Mouse (Mus musculus): Measurements from ENCODE around the gene Stat3. TPM values are rescaled to one million over a fixed set of nuclear protein-coding genes. Genes with fewer than 3 reads are reported as not detected.

The Stat3 gene
- total and polyA plus RNA-seq, 2 experiments from 2014 or later = 40.8 to 47.1 TPM

DNA sequence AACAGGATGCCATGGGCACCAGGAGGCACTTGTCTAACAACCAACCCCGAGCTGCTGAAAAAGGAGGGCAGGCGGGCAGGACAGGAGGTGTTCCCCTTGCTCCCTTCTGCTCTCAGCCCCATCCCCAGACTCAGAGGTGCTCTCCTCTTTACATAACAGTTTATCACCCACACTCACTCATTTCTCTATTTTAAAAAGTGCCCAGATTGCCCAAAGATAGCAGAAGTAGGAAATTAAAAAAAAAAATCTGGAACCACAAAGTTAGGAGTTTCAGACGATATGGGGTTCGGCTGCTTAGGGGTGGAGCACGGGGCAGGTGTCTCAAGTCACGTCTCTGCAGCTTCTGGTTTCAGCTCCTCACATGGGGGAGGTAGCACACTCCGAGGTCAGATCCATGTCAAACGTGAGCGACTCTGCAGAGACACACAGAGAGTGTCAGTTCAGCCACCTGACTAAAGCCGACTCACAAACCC, 51.0 kb downstream of the Stat3 start:
- Histone ChIP-seq H3K9me3 (ENCODE audit: low read length) (no peaks in the 10 kb centered on the region), H3K4me1 (ENCODE audit: insufficient read depth, low read length) (no peaks in the 10 kb centered on the region), H3K27ac (ENCODE audit: low read depth, low read length) (no peak overlapping the region), H3K4me2 (ENCODE audit: low read depth, low read length, poor library complexity, severe bottlenecking) (no peak overlapping the region), H3K9ac (replicated peaks; ENCODE audit: low read length, poor library complexity, severe bottlenecking) (no peak overlapping the region), H3K27me3 (ENCODE audit: insufficient read depth, low read length) (no peaks in the 10 kb centered on the region), H3K4me3 (ENCODE audit: low read depth, low read length) (no peak overlapping the region), H3K36me3 (ENCODE audit: insufficient read depth, low read length) (peaks cover 40% of the 10 kb centered on the region)
- DNase-seq (ENCODE audit: low spot score) (no peak), ATAC-seq (ENCODE audit: low FRiP score) (no peak)
- no peak for TF ChIP-seq CTCF (IDR thresholded peaks at IDR 0.05)
- WGBS = 74% methylated on average over 10 of the region's 10 CpGs

DNA sequence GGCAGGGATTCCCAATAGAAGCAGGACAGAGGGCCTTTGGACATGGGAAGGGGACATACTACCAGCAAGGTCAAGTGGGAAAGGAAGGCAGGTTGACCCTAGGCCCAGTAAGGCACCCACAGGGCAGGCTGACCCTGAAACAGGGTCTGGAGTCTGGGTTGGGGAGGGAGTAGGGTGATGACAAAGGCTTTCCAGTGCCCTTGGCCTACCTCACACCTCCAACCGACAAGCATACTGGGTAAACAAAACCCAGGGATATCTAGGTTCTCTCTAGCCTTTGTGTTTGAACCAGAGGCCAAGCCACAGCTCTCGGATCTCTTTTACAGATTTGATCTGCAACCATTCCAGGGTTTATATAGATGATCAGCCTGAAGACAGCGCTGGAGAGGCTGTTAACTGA, 51.6 kb downstream of the Stat3 start:
- WGBS = 82% methylated on average over 3 of the region's 3 CpGs
- ATAC-seq (ENCODE audit: low FRiP score) (no peak), DNase-seq (ENCODE audit: low spot score) (no peak)

DNA sequence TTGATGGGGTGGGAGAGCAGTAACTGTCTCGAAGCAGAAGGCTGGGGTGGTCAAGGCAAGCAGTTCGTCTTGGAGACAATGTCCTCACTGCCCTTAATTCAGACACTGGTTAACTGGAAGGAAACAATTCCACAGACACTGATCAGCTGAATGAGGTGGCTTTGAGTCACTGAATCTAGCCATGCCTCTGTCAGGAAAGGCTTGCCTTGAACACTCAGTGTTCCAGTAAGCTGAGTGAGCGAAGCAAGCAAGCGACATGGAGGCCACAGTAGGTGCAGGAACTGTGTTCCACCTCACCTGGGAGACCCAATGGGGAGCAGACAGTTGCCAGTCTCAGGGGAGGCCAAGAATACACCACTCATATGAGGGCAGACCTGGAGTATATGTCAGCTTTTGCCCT, 52.1 kb downstream of the Stat3 start:
- ATAC-seq (ENCODE audit: low FRiP score) = no peak
- Histone ChIP-seq H3K9ac (replicated peaks; ENCODE audit: low read length, poor library complexity, severe bottlenecking) (no peak overlapping the region), H3K4me1 (ENCODE audit: insufficient read depth, low read length) (no peaks in the 10 kb centered on the region), H3K27me3 (ENCODE audit: insufficient read depth, low read length) (no peaks in the 10 kb centered on the region), H3K9me3 (ENCODE audit: low read length) (no peaks in the 10 kb centered on the region), H3K4me3 (ENCODE audit: low read depth, low read length) (no peak overlapping the region), H3K4me2 (ENCODE audit: low read depth, low read length, poor library complexity, severe bottlenecking) (no peak overlapping the region), H3K27ac (ENCODE audit: low read depth, low read length) (no peak overlapping the region), H3K36me3 (ENCODE audit: insufficient read depth, low read length) (peaks cover 32% of the 10 kb centered on the region)
- no peak for TF ChIP-seq CTCF (IDR thresholded peaks at IDR 0.05)
- no peak for DNase-seq (ENCODE audit: low spot score)
- WGBS = 80% methylated on average over 4 of the region's 4 CpGs

More for the DNA sequence above, 51.6 kb downstream of the Stat3 start:
- no peaks in the 10 kb centered on the region for H3K9me3 ChIP-seq (ENCODE audit: low read length)
- no peak overlapping the region for H3K4me3 ChIP-seq (ENCODE audit: low read depth, low read length)
- H3K4me2 ChIP-seq (ENCODE audit: low read depth, low read length, poor library complexity, severe bottlenecking) = no peak overlapping the region
- no peak overlapping the region for H3K9ac ChIP-seq (replicated peaks; ENCODE audit: low read length, poor library complexity, severe bottlenecking)
- H3K27ac ChIP-seq (ENCODE audit: low read depth, low read length) = no peak overlapping the region
- no peaks in the 10 kb centered on the region for H3K4me1 ChIP-seq (ENCODE audit: insufficient read depth, low read length)
- H3K27me3 ChIP-seq (ENCODE audit: insufficient read depth, low read length) = no peaks in the 10 kb centered on the region
- H3K36me3 ChIP-seq (ENCODE audit: insufficient read depth, low read length) = peaks cover 35% of the 10 kb centered on the region
- no peak for TF ChIP-seq CTCF (IDR thresholded peaks at IDR 0.05)

DNA sequence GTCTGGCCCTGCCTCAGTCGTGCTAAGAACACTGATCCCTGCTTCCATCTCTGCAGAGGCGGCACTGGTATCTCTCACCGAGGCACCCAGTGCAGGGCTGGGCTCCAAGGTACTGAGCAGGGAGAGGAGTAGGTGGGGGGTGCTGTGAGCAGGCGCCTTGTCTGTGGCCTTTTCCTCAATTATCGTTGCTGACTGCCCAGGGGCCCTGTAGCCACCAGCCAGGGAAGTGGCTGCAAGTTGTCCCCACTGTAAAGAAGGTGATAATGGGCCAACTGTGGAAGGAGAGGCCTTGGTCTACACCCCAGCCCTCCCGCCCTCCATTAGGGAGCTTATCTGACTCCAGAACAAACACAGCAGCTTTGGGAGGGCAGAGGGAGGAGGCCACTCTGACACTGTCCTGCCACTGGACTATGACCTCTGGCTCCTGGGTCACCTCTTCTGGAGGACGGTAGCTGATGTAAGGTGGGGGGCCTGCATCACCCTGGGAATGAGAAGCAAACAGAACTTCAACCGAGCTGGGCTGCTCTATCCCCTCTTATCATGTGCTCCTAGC, 53.1 kb downstream of the Stat3 start:
- Histone ChIP-seq H3K9me3 (ENCODE audit: low read length) (no peaks in the 10 kb centered on the region), H3K9ac (replicated peaks; ENCODE audit: low read length, poor library complexity, severe bottlenecking) (no peak overlapping the region), H3K4me1 (ENCODE audit: insufficient read depth, low read length) (no peaks in the 10 kb centered on the region), H3K27me3 (ENCODE audit: insufficient read depth, low read length) (no peaks in the 10 kb centered on the region), H3K36me3 (ENCODE audit: insufficient read depth, low read length) (peaks cover 25% of the 10 kb centered on the region), H3K4me3 (ENCODE audit: low read depth, low read length) (no peak overlapping the region), H3K4me2 (ENCODE audit: low read depth, low read length, poor library complexity, severe bottlenecking) (no peak overlapping the region), H3K27ac (ENCODE audit: low read depth, low read length) (no peak overlapping the region)
- no peak for TF ChIP-seq CTCF (IDR thresholded peaks at IDR 0.05)
- DNase-seq (ENCODE audit: low spot score) (no peak), ATAC-seq (ENCODE audit: low FRiP score) (no peak)
- 74% methylated on average over 8 of the region's 8 CpGs for WGBS

DNA sequence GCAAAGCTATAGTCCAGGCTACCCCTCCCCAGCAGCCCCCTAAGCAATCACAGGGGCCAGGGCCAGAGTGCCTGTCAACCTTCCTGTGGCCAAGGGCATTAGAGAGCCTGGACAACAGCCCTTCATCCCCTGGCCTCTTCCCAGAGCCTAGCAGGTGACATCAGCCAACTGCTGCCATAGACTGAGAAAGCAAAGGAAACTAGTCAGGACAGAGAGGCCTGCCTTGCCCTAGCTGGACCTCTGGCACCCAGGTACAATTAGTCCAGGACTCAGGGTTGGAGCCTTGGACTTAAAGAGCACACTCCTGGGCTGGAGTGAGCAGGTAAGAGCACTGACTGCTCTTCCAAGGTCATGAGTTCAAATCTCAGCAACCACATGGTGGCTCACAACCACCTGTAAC, 53.9 kb downstream of the Stat3 start:
- DNase-seq (ENCODE audit: low spot score) (no peak), ATAC-seq (ENCODE audit: low FRiP score) (no peak)
- H3K4me1 ChIP-seq (ENCODE audit: insufficient read depth, low read length) = no peaks in the 10 kb centered on the region
- H3K4me2 ChIP-seq (ENCODE audit: low read depth, low read length, poor library complexity, severe bottlenecking) = no peak overlapping the region
- no peaks in the 10 kb centered on the region for H3K9me3 ChIP-seq (ENCODE audit: low read length)
- H3K4me3 ChIP-seq (ENCODE audit: low read depth, low read length) = no peak overlapping the region
- peaks cover 25% of the 10 kb centered on the region for H3K36me3 ChIP-seq (ENCODE audit: insufficient read depth, low read length)
- no peak overlapping the region for H3K9ac ChIP-seq (replicated peaks; ENCODE audit: low read length, poor library complexity, severe bottlenecking)
- no peak for TF ChIP-seq CTCF (IDR thresholded peaks at IDR 0.05)
- H3K27me3 ChIP-seq (ENCODE audit: insufficient read depth, low read length) = no peaks in the 10 kb centered on the region
- H3K27ac ChIP-seq (ENCODE audit: low read depth, low read length) = no peak overlapping the region

DNA sequence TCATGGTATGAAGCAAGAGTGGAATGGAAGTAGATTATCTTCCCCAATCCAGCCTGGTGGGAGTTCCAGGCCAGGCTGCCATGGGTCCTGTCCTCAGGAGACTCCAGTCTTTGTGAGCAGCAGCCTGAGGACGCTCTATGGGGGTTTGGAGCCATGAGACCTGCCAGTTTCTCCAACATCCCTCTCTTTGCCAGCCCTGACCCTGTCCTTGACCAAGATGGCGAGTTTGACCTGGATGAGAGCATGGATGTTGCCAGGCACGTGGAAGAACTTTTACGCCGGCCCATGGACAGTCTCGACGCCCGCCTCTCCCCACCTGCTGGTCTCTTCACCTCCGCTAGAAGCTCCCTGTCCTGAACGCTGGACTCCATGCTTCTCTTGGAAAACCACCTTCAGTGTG, 55.7 kb downstream of the Stat3 start:
- Histone ChIP-seq H3K36me3 (ENCODE audit: insufficient read depth, low read length) (peaks cover 15% of the 10 kb centered on the region), H3K4me3 (ENCODE audit: low read depth, low read length) (no peak overlapping the region), H3K4me1 (ENCODE audit: insufficient read depth, low read length) (no peaks in the 10 kb centered on the region), H3K9ac (replicated peaks; ENCODE audit: low read length, poor library complexity, severe bottlenecking) (no peak overlapping the region), H3K27ac (ENCODE audit: low read depth, low read length) (no peak overlapping the region), H3K9me3 (ENCODE audit: low read length) (no peaks in the 10 kb centered on the region), H3K4me2 (ENCODE audit: low read depth, low read length, poor library complexity, severe bottlenecking) (no peak overlapping the region), H3K27me3 (ENCODE audit: insufficient read depth, low read length) (no peaks in the 10 kb centered on the region)
- ATAC-seq (ENCODE audit: low FRiP score) = no peak
- DNase-seq (ENCODE audit: low spot score) = no peak
- 89% methylated on average over 10 of the region's 10 CpGs for WGBS
- TF ChIP-seq CTCF (IDR thresholded peaks at IDR 0.05) = no peak

Measured in midbrain, postnatal 0 days (tissue).